Mouse (Mus musculus) embryonic facial prominence, embryonic 11.5 days (tissue): ENCODE measurements around the gene Polrmt. TPM values are rescaled to one million over a fixed set of nuclear protein-coding genes. Genes with fewer than 3 reads are reported as not detected.

ENCODE experiments used
- ATAC-seq: fragments of 200-750 bp; cut with Nextera tagmentation; replicated peaks from 2 replicates; pipeline ENCODE4 v1.8.0; 2017; ENCODE audit warnings: low read depth; ENCODE audit not compliant: insufficient number of reproducible peaks, low FRiP score, low TSS enrichment
- DNase-seq: peaks from one replicate; pipeline ENCODE4 v3.0.0-alpha.2; 2015; ENCODE audit warnings: low spot score
- H3K27ac ChIP-seq: fragments of 300-500 bp; sonication (generic); replicated peaks from 2 replicates; pipeline ENCODE4 v1.5.1; 2014; ENCODE audit warnings: mild to moderate bottlenecking, low read depth, low read length, control low read depth
- H3K27me3 ChIP-seq: fragments of 300-500 bp; sonication (generic); 2 replicates; pipeline ENCODE4 v1.6.1; 2014; ENCODE audit warnings: mild to moderate bottlenecking, low read length, moderate library complexity, mixed read lengths; ENCODE audit not compliant: control insufficient read depth, insufficient read depth
- H3K36me3 ChIP-seq: fragments of 300-500 bp; sonication (generic); replicated peaks from 2 replicates; pipeline ENCODE4 v1.6.1; 2014; ENCODE audit warnings: low read depth, mild to moderate bottlenecking, low read length, moderate library complexity, mixed read lengths; ENCODE audit not compliant: control insufficient read depth, insufficient read depth
- H3K4me1 ChIP-seq: fragments of 300-500 bp; sonication (generic); 2 replicates; pipeline ENCODE4 v1.6.1; 2014; ENCODE audit warnings: low read length, mixed read lengths; ENCODE audit not compliant: control insufficient read depth, insufficient read depth
- H3K4me2 ChIP-seq: fragments of 300-500 bp; sonication (generic); 2 replicates; pipeline ENCODE4 v1.6.1; 2014; ENCODE audit warnings: low read depth, mild to moderate bottlenecking, control low read depth, low read length, moderate library complexity
- H3K4me3 ChIP-seq: fragments of 300-500 bp; sonication (generic); 2 replicates; pipeline ENCODE4 v1.5.1; 2014; ENCODE audit warnings: low read depth, low read length, control low read depth
- H3K9ac ChIP-seq: fragments of 300-500 bp; sonication (generic); replicated peaks from 2 replicates; pipeline ENCODE4 v1.6.1; 2014; ENCODE audit warnings: mild to moderate bottlenecking, control low read depth, low read length
- H3K9me3 ChIP-seq: fragments of 300-500 bp; sonication (generic); replicated peaks from 2 replicates; pipeline ENCODE4 v1.6.1; 2016; ENCODE audit warnings: mild to moderate bottlenecking, low read length, inconsistent platforms, mixed read lengths; ENCODE audit not compliant: control insufficient read depth
- WGBS: fragments of 180-500 bp; shearing (Covaris S2); extraction: QIAGEN DNeasy Blood & Tissue Kit; methylation state at CpG from one replicate; pipeline ENCODE4 v1.1.7; 2014; 5-methylcytosine and 5-hydroxymethylcytosine counted together
- polyA plus RNA-seq: library from polyadenylated mRNA; unstranded; fragments of >200 nt; fragmentation: Nextera tagmentation; extraction: Ambion mirVana; gene quantifications from 2 replicates; pipeline ENCODE4 v1.2.1, GENCODE M21; 2014

Gene Polrmt
- polyA plus RNA-seq, 1 experiment from 2014 or later = 30.5 TPM

- H3K4me1 ChIP-seq = no peaks in the 10 kb centered on the region
- peaks cover 5% of the 10 kb centered on the region; the same call in 1 of the 2 replicates for H3K27me3 ChIP-seq
- no peak for ATAC-seq
- peaks cover 25% of the 10 kb centered on the region for H3K36me3 ChIP-seq
- no peak overlapping the region for H3K4me3 ChIP-seq
- H3K9ac ChIP-seq = no peak overlapping the region
- WGBS = 96% methylated on average over 15 of the region's 15 CpGs
- H3K27ac ChIP-seq = no peak overlapping the region
- no peak for DNase-seq
- no peak overlapping the region for H3K4me2 ChIP-seq
- peaks cover 6% of the 10 kb centered on the region for H3K9me3 ChIP-seq
These were observed 12.5 kb downstream of the Polrmt start for GRCm38 (mm10) chr10:79733847-79734246.

- Histone ChIP-seq H3K9ac (no peak overlapping the region), H3K27ac (no peak overlapping the region), H3K4me1 (no peaks in the 10 kb centered on the region), H3K4me2 (no peak overlapping the region), H3K4me3 (no peak overlapping the region), H3K9me3 (no peaks in the 10 kb centered on the region), H3K36me3 (peaks cover 11% of the 10 kb centered on the region), H3K27me3 (peaks cover 5% of the 10 kb centered on the region; the same call in 1 of the 2 replicates)
- DNase-seq (no peak), ATAC-seq (no peak)
- 93% methylated on average over 1 of the region's 1 CpGs for WGBS
These were observed 13.9 kb downstream of the Polrmt start for GRCm38 (mm10) chr10:79732500-79732899.

- Histone ChIP-seq H3K4me1 (no peaks in the 10 kb centered on the region), H3K9me3 (no peaks in the 10 kb centered on the region), H3K9ac (no peak overlapping the region), H3K27me3 (no peaks in the 10 kb centered on the region), H3K36me3 (no peaks in the 10 kb centered on the region), H3K27ac (no peak overlapping the region), H3K4me2 (no peak overlapping the region), H3K4me3 (no peak overlapping the region)
- no peak for DNase-seq
- 84% methylated on average over 13 of the region's 13 CpGs for WGBS
- 0 out of 2 replicates have a peak, but pooled peaks have one; percentile 14 for ATAC-seq
These were observed 16.9 kb downstream of the Polrmt start for GRCm38 (mm10) chr10:79729357-79729965.

GRCm38 (mm10) chr10:79728323-79729249, 17.8 kb downstream of the Polrmt start:
- 73% methylated on average over 28 of the region's 28 CpGs for WGBS
- H3K4me3 ChIP-seq = no peak overlapping the region
- H3K27ac ChIP-seq = no peak overlapping the region
- ATAC-seq (no peak), DNase-seq (no peak)
- no peaks in the 10 kb centered on the region for H3K9me3 ChIP-seq
- no peaks in the 10 kb centered on the region for H3K27me3 ChIP-seq
- no peaks in the 10 kb centered on the region for H3K4me1 ChIP-seq
- no peaks in the 10 kb centered on the region; the same call in 1 of the 2 replicates for H3K36me3 ChIP-seq
- H3K9ac ChIP-seq = no peak overlapping the region
- H3K4me2 ChIP-seq = no peak overlapping the region

- 34% methylated on average over 11 of the region's 11 CpGs for WGBS
- ATAC-seq (no peak), DNase-seq (no peak)
- H3K9me3 ChIP-seq = no peaks in the 10 kb centered on the region
- no peak overlapping the region for H3K9ac ChIP-seq
- H3K4me1 ChIP-seq = no peaks in the 10 kb centered on the region
- H3K27ac ChIP-seq = no peak overlapping the region
- H3K4me3 ChIP-seq = no peak overlapping the region
- no peaks in the 10 kb centered on the region; the same call in 1 of the 2 replicates for H3K36me3 ChIP-seq
- H3K27me3 ChIP-seq = no peaks in the 10 kb centered on the region
- no peak overlapping the region for H3K4me2 ChIP-seq
These were observed 20.3 kb downstream of the Polrmt start for GRCm38 (mm10) chr10:79726090-79726489.

GRCm38 (mm10) chr10:79723692-79724091, 22.7 kb downstream of the Polrmt start:
- Histone ChIP-seq H3K4me1 (no peaks in the 10 kb centered on the region), H3K4me2 (no peak overlapping the region), H3K27me3 (no peaks in the 10 kb centered on the region), H3K27ac (no peak overlapping the region), H3K9ac (no peak overlapping the region), H3K36me3 (no peaks in the 10 kb centered on the region; the same call in 1 of the 2 replicates), H3K4me3 (no peak overlapping the region), H3K9me3 (no peaks in the 10 kb centered on the region)
- DNase-seq (no peak), ATAC-seq (no peak)
- 82% methylated on average over 7 of the region's 7 CpGs for WGBS

GRCm38 (mm10) chr10:79723047-79723446, 23.3 kb downstream of the Polrmt start:
- Histone ChIP-seq H3K36me3 (no peaks in the 10 kb centered on the region; the same call in 1 of the 2 replicates), H3K4me3 (no peak overlapping the region), H3K4me1 (no peaks in the 10 kb centered on the region), H3K9me3 (no peaks in the 10 kb centered on the region), H3K27ac (no peak overlapping the region), H3K9ac (no peak overlapping the region), H3K4me2 (no peak overlapping the region), H3K27me3 (no peaks in the 10 kb centered on the region)
- DNase-seq = no peak
- no peak for ATAC-seq
- 73% methylated on average over 6 of the region's 6 CpGs for WGBS

- no peak overlapping the region for H3K9ac ChIP-seq
- WGBS = 68% methylated on average over 5 of the region's 5 CpGs
- ATAC-seq = no peak
These were observed 25.3 kb downstream of the Polrmt start for GRCm38 (mm10) chr10:79721089-79721488.

More at GRCm38 (mm10) chr10:79721089-79721488, 25.3 kb downstream of the Polrmt start:
- Histone ChIP-seq H3K4me2 (no peak overlapping the region), H3K36me3 (no peaks in the 10 kb centered on the region; the same call in 1 of the 2 replicates), H3K9me3 (no peaks in the 10 kb centered on the region), H3K27ac (no peak overlapping the region), H3K4me1 (peaks cover 4% of the 10 kb centered on the region; the same call in 1 of the 2 replicates), H3K27me3 (peaks cover 18% of the 10 kb centered on the region), H3K4me3 (no peak overlapping the region)
- DNase-seq = no peak
